Mouse (Mus musculus) embryonic fibroblast, embryonic 13.5 days (primary cell): ENCODE measurements at regions not wholly inside any gene's neighbourhood (a gene's known extent, or its start where the extent isn't known, plus 50 kb on each side); places are given as distances from the start of the nearest gene placed in this dataset.

Experiments used
- CTCF ChIP-seq: IDR thresholded peaks from 2 replicates; pipeline ENCODE4 v1.5.1; 2011; ENCODE audit warnings: mild to moderate bottlenecking, control low read depth, low read length, moderate library complexity, borderline replicate concordance; ENCODE audit not compliant: insufficient read depth
- POLR2A ChIP-seq: IDR thresholded peaks from 2 replicates; pipeline ENCODE4 v1.6.1; 2011; ENCODE audit warnings: low read depth, mild to moderate bottlenecking, control low read depth, low read length, moderate library complexity

- no peak for TF ChIP-seq CTCF
- TF ChIP-seq POLR2A = no peak
Observed at GRCm38 (mm10) chr8:28168036-28168435, 720.6 kb downstream of the Poteg start.
